Mouse (Mus musculus) CH12.LX (cell line): ENCODE measurements around the gene Tnfsf12. TPM values are rescaled to one million over a fixed set of nuclear protein-coding genes. Genes with fewer than 3 reads are reported as not detected.

Source experiments
- DNase-seq: peaks from one replicate; pipeline ENCODE4 v3.0.0-alpha.2; 2013; ENCODE audit errors: extremely low read depth
- H3K27ac ChIP-seq: 2 replicates; pipeline ENCODE4 v1.5.1; 2012; ENCODE audit warnings: low read depth, mild to moderate bottlenecking, control low read depth, moderate library complexity; ENCODE audit not compliant: insufficient read depth
- H3K27me3 ChIP-seq: replicated peaks from 2 replicates; pipeline ENCODE3; 2012; ENCODE audit warnings: inconsistent platforms
- H3K36me3 ChIP-seq, 2 experiments: replicated peaks in 1 of 2; 2 replicates each; pipeline versions ENCODE3 to v1.6.1; 2012; ENCODE audit warnings: inconsistent platforms in 1 of 2, low read length in 1 of 2, mild to moderate bottlenecking in 1 of 2, mixed read lengths in 1 of 2, moderate library complexity in 1 of 2; ENCODE audit not compliant: control insufficient read depth in 1 of 2, insufficient read depth in 1 of 2
- H3K4me1 ChIP-seq, 2 experiments: 2 replicates each; pipeline ENCODE4 v1.6.1; 2012; ENCODE audit warnings: inconsistent platforms in 1 of 2, moderate library complexity in 1 of 2; ENCODE audit not compliant: insufficient read depth in 2 of 2, control insufficient read depth in 1 of 2
- H3K4me2 ChIP-seq: 2 replicates; pipeline ENCODE4 v1.6.1; 2012; ENCODE audit warnings: low read depth, mild to moderate bottlenecking, control low read depth; ENCODE audit not compliant: poor library complexity, insufficient read depth, severe bottlenecking
- H3K4me3 ChIP-seq, 3 experiments: fragments of 150-350 bp in 1 of 3; sonication (generic) in 1 of 3; replicated peaks in 1 of 3; 2 replicates each; pipeline versions ENCODE3 to v1.5.1; 2011 to 2012; ENCODE audit warnings: low read depth in 2 of 3, low read length in 2 of 3, mild to moderate bottlenecking in 2 of 3, moderate library complexity in 2 of 3, control low read depth in 1 of 3, improper control_type of control experiment in 1 of 3, inconsistent platforms in 1 of 3, mixed read lengths in 1 of 3; ENCODE audit not compliant: poor library complexity in 1 of 3
- H3K79me2 ChIP-seq: replicated peaks from 2 replicates; pipeline ENCODE4 v1.6.1; 2012; ENCODE audit warnings: mild to moderate bottlenecking, moderate library complexity; ENCODE audit not compliant: control insufficient read depth, poor library complexity, insufficient read depth, severe bottlenecking; ENCODE audit errors: extremely low read depth
- H3K9ac ChIP-seq: 2 replicates; pipeline ENCODE4 v1.6.1; 2012; ENCODE audit warnings: low read depth, mild to moderate bottlenecking, control low read depth, moderate library complexity; ENCODE audit not compliant: insufficient read depth
- H3K9me3 ChIP-seq: replicated peaks from 2 replicates; pipeline ENCODE3; 2012; ENCODE audit warnings: low read length, inconsistent platforms, mixed read lengths
- BHLHE40 ChIP-seq: IDR thresholded peaks from 2 replicates; pipeline ENCODE4 v1.6.1; 2011; ENCODE audit warnings: mild to moderate bottlenecking, low read depth, low read length, improper control_type of control experiment
- E2F4 ChIP-seq: IDR thresholded peaks from 2 replicates; pipeline ENCODE4 v1.6.1; 2011; ENCODE audit warnings: low read depth, low read length, improper control_type of control experiment; ENCODE audit not compliant: insufficient replicate concordance
- ELF1 ChIP-seq: IDR thresholded peaks from 2 replicates; pipeline ENCODE4 v1.6.1; 2014; ENCODE audit warnings: low read depth, mild to moderate bottlenecking, inconsistent platforms, low read length, improper control_type of control experiment
- ETS1 ChIP-seq: conservative IDR thresholded peaks from 2 replicates; pipeline ENCODE4 v1.6.1; 2012; ENCODE audit warnings: low read depth, mild to moderate bottlenecking, inconsistent platforms, low read length, improper control_type of control experiment, moderate library complexity
- GABPA ChIP-seq: IDR thresholded peaks from 2 replicates; pipeline ENCODE4 v1.6.1; 2012; ENCODE audit warnings: low read depth, low read length, improper control_type of control experiment, inconsistent platforms; ENCODE audit not compliant: insufficient replicate concordance
- JUN ChIP-seq: IDR thresholded peaks from 2 replicates; pipeline ENCODE4 v1.6.1; 2011; ENCODE audit warnings: low read depth, mild to moderate bottlenecking, low read length, improper control_type of control experiment, moderate library complexity; ENCODE audit not compliant: insufficient read depth
- MAX ChIP-seq: IDR thresholded peaks from 2 replicates; pipeline ENCODE4 v1.6.1; 2011; ENCODE audit warnings: low read length, improper control_type of control experiment
- NELFE ChIP-seq: IDR thresholded peaks from 2 replicates; pipeline ENCODE4 v1.6.1; 2011; ENCODE audit warnings: low read depth, low read length, improper control_type of control experiment
- POLR2A ChIP-seq: IDR thresholded peaks from 2 replicates; pipeline ENCODE4 v1.6.1; 2011; ENCODE audit warnings: low read depth, mild to moderate bottlenecking, improper control_type of control experiment, low read length
- POLR2AphosphoS2 ChIP-seq: IDR thresholded peaks from 2 replicates; pipeline ENCODE4 v1.6.1; 2011; ENCODE audit warnings: low read depth, low read length, improper control_type of control experiment
- RAD21 ChIP-seq: IDR thresholded peaks from 2 replicates; pipeline ENCODE4 v1.6.1; 2011; ENCODE audit warnings: low read depth, mild to moderate bottlenecking, low read length, improper control_type of control experiment, moderate library complexity
- SIN3A ChIP-seq: IDR thresholded peaks from 2 replicates; pipeline ENCODE4 v1.6.1; 2012; ENCODE audit warnings: low read length, improper control_type of control experiment, inconsistent platforms
- SMC3 ChIP-seq: IDR thresholded peaks from 2 replicates; pipeline ENCODE4 v1.6.1; 2011; ENCODE audit warnings: low read depth, low read length, improper control_type of control experiment
- TBP ChIP-seq: conservative IDR thresholded peaks from 2 replicates; pipeline ENCODE4 v1.6.1; 2011; ENCODE audit warnings: low read depth, low read length, improper control_type of control experiment
- UBTF ChIP-seq: IDR thresholded peaks from 2 replicates; pipeline ENCODE4 v1.6.1; 2012; ENCODE audit warnings: low read depth, mild to moderate bottlenecking, inconsistent platforms, low read length, improper control_type of control experiment, moderate library complexity
- USF1 ChIP-seq: IDR thresholded peaks from 2 replicates; pipeline ENCODE4 v1.6.1; 2014; ENCODE audit warnings: low read depth, mild to moderate bottlenecking, inconsistent platforms, low read length, improper control_type of control experiment
- USF2 ChIP-seq: conservative IDR thresholded peaks from 2 replicates; pipeline ENCODE4 v1.6.1; 2011; ENCODE audit warnings: low read depth, low read length, improper control_type of control experiment
- ZNF384 ChIP-seq: IDR thresholded peaks from 2 replicates; pipeline ENCODE4 v1.6.1; 2012; ENCODE audit warnings: low read depth, low read length, improper control_type of control experiment, inconsistent platforms
- dilution Hi-C: fragments of 300-500 bp; cut with MboI; formaldehyde crosslinking; loops from 2 replicates; pipeline ENCODE4 v1.14.3; 2020; ENCODE audit warnings: low sequenced_read_pairs; ENCODE audit not compliant: extremely low pct_unique_long_range_greater_than_20kb, extremely low pct_ligation_motif_present
- in situ Hi-C: fragments of 300-500 bp; cut with MboI; formaldehyde crosslinking; loops from 3 replicates; pipeline ENCODE4 v1.14.3; 2019; ENCODE audit warnings: low sequenced_read_pairs, low pct_ligation_motif_present, low pct_unique_long_range_greater_than_20kb, mixed read lengths
- polyA plus RNA-seq: library from polyadenylated mRNA; unstranded; fragments of >175 nt; gene quantifications from 2 replicates; pipeline ENCODE4 v1.2.1, GENCODE M21; 2012; ENCODE audit warnings: low read depth; ENCODE audit not compliant: insufficient read length
- total RNA-seq, 2 experiments: library from RNA; depleted of rRNA; stranded (reverse); fragments of 300-350 nt in 1 of 2; fragments of >200 nt in 1 of 2; gene quantifications; 2 replicates each; pipeline ENCODE4 v1.2.3; 2012 to 2014

Tnfsf12 gene
- total and polyA plus RNA-seq, 3 experiments: not detected

GRCm38 (mm10) chr11:69685526-69686148, 10.0 kb downstream of the Tnfsf12 start, which contains the start of gene Tnfsf13:
Gene Tnfsf13 (minus strand): TSS chr11:69685784.
- H3K27me3 ChIP-seq: no peaks in the 10 kb centered on the region
- no peaks in the 10 kb centered on the region for H3K9me3 ChIP-seq
- no peak within 1 kb of the TSS for H3K4me2 ChIP-seq
- TF ChIP-seq RAD21: no peak
- H3K9ac ChIP-seq: no peak within 1 kb of the TSS
- dilution Hi-C loops (no loop called here), in situ Hi-C loops (loop anchor here (10.0 kb wide), 1 partner anchor 59 kb away; no protein-coding TSS in a partner anchor)
- peaks cover 4 to 29% of the 10 kb centered on the region in 2 experiments for H3K4me1 ChIP-seq
- H3K79me2 ChIP-seq: peaks cover 10% of the 10 kb centered on the region
- no peak for DNase-seq
- H3K27ac ChIP-seq: no peak within 1 kb of the TSS
- H3K36me3 ChIP-seq: no peaks in the 10 kb centered on the region
- H3K4me3 ChIP-seq: no peak within 1 kb of the TSS

GRCm38 (mm10) chr11:69684936-69685335, 10.7 kb downstream of the Tnfsf12 start:
- H3K36me3 ChIP-seq: peaks cover 3 to 5% of the 10 kb centered on the region in 2 experiments
- DNase-seq: no peak
- H3K27ac ChIP-seq: no peak overlapping the region
- in situ Hi-C loops: loop anchor here (5.0 to 10.0 kb wide), 2 partner anchors 60 to 192 kb away; partner anchors contain the start of gene Tmem95
- H3K9ac ChIP-seq: no peak overlapping the region
- no peak overlapping the region for H3K4me2 ChIP-seq
- H3K79me2 ChIP-seq: peaks cover 17% of the 10 kb centered on the region
- no peaks in the 10 kb centered on the region for H3K27me3 ChIP-seq
- no peaks in the 10 kb centered on the region for H3K9me3 ChIP-seq
- dilution Hi-C loops: no loop called here
- TF ChIP-seq SMC3 (no peak), ELF1 (no peak), NELFE (no peak), TBP (no peak), RAD21 (no peak), GABPA (no peak)
- no peak overlapping the region for H3K4me3 ChIP-seq
- H3K4me1 ChIP-seq: peaks cover 4 to 35% of the 10 kb centered on the region in 2 experiments

GRCm38 (mm10) chr11:69684128-69684745, 11.4 kb downstream of the Tnfsf12 start:
- no peak for TF ChIP-seq UBTF
- TF ChIP-seq POLR2A: no peak
- no peak for TF ChIP-seq POLR2AphosphoS2
- TF ChIP-seq GABPA: no peak
- TF ChIP-seq USF1: no peak
- TF ChIP-seq MAX: no peak
- no peak for TF ChIP-seq USF2
- TF ChIP-seq ETS1: no peak
- TF ChIP-seq BHLHE40: no peak
- no peak for TF ChIP-seq ZNF384
- no peak for TF ChIP-seq JUN
- TF ChIP-seq SIN3A: no peak
- TF ChIP-seq E2F4: no peak
- TF ChIP-seq ELF1: no peak
- no peak overlapping the region for H3K4me2 ChIP-seq
- in situ Hi-C loops: loop anchor here (5.0 to 10.0 kb wide), 2 partner anchors 61 to 193 kb away; partner anchors contain the start of gene Tmem95
- no peaks in the 10 kb centered on the region for H3K27me3 ChIP-seq
- peaks cover 7 to 10% of the 10 kb centered on the region in 2 experiments for H3K36me3 ChIP-seq
- dilution Hi-C loops: no loop called here
- H3K4me3 ChIP-seq: no peak overlapping the region
- no peak overlapping the region for H3K27ac ChIP-seq
- no peak overlapping the region for H3K9ac ChIP-seq
- peaks cover 24% of the 10 kb centered on the region for H3K79me2 ChIP-seq
- peaks cover 4 to 41% of the 10 kb centered on the region in 2 experiments for H3K4me1 ChIP-seq
- no peaks in the 10 kb centered on the region for H3K9me3 ChIP-seq
- DNase-seq: no peak
